Mouse (Mus musculus): ENCODE measurements around the gene Fastkd3.

Fastkd3 gene

DNA sequence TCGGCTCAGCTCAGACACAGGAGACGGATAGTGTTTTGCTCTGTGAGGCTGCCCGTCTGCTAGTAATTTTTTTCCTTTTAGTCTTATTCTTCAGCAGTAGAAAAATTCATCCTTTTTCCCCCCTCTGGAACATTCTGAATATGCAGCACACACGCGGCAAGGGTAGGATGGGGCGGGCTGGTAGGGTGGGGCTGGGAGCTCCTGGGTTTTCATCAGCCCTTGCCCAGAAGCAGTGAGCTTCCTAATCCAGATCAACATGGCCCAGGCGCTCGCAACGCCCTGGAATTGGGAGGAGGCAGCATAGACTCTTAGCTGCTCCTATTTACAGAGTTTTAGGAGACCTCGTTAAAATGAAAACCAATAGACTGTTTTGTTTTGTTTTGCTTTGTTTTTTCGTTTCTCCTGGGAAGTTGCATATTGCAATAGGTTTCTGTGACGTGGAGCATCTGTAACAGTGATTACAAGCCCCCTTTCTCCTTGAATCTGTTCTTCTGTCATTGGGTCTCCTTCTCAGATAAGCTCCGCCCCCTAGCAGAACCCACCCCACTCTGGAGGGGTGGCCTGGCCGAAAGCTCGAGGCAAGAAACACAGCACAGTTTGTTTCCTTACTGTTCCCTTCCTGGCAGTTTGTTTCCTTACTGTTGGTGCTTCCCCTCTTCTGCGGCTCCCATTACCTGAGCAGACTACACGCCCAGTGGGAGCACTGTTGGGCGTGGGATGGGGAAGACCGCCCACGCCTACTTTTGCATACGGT lies 25.8 kb downstream of the Fastkd3 start:
- in situ Hi-C loops (cut with MboI), result no loop called here

DNA sequence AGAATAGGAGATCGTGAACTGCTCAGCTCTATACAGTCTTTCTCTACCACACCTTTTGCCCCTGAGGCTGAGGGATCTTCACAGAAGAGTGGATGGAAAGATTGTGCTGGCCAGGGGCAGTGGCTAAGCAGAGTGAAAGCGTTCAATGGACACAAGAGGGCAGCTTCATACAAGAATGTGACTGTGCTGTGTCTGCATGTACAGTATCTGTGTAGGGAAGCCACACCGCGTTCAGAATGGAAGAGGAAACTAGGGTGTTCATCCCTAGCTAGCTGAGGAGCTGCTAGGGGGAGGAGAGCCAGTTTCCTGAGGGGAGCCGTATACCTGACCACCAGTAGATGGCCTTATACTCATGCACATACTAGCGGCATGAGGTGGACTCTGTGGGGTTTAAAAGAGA lies 40.8 kb downstream of the Fastkd3 start:
- in situ Hi-C loops (cut with MboI), result no loop called here

DNA sequence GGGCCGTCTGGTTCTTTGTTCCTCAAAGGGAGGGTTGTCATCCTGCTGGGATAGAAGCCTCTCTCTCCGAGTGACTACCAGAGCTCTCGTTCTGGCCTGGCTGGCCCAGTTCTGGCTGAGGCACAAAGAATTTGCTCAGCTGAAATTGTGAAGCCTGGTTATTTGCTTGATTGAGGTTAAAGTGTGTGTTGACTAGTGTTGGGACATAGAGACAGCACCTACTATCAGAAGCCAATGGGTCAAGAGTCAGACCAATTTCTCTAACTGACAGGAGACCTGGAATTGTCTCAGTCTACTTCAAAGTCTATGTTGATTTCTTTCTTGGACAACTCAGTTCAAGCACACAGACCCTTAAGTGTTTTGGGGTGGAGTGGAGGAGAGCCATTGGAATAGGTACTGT lies 45.0 kb downstream of the Fastkd3 start:
- in situ Hi-C loops (cut with MboI), result no loop called here
